Mouse (Mus musculus) naive thymus-derived CD4-positive, alpha-beta T cell, adult 2 months (primary cell): ENCODE measurements around the gene Tep1.
"Not testable (repeated sequence)": the region's sequence is repeated elsewhere in the genome, so short reads cannot be mapped to it uniquely, and the experiment has no call there.

ENCODE experiments used
- DNase-seq: peaks from one replicate; pipeline ENCODE4 v3.0.0-alpha.2; 2011; ENCODE audit warnings: low read depth

Tep1 gene

GRCm38 (mm10) chr14:50868211-50868610 is 2.1 kb downstream of the Tep1 start:
- no peak for DNase-seq

GRCm38 (mm10) chr14:50866966-50867365 is 3.4 kb downstream of the Tep1 start:
- no peak for DNase-seq

DNA sequence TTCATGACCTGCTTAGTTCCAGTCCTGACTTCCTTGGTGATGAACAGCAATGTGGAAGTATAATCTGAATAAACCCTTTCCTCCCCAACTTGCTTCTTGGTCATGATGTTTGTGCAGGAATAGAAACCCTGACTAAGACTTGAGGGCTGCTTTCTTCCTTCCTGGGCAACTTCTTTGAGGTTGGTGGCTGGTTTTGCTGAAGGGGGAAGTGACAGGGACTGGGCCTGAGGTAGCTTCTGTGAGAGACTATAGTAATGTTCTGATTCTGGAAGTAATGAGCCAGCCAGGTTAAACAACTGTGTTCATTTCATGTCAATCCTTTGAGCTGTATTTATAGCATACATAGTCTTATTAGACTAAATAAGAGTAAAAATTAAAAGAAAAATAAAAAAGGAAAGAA is 5.4 kb downstream of the Tep1 start:
- not testable (repeated sequence) for DNase-seq

GRCm38 (mm10) chr14:50862641-50863040 is 7.7 kb downstream of the Tep1 start:
- no peak for DNase-seq

- DNase-seq = no peak
Observed at GRCm38 (mm10) chr14:50855788-50856187, 14.6 kb downstream of the Tep1 start.

GRCm38 (mm10) chr14:50837236-50837635 is 33.1 kb downstream of the Tep1 start:
- DNase-seq = no peak

DNA sequence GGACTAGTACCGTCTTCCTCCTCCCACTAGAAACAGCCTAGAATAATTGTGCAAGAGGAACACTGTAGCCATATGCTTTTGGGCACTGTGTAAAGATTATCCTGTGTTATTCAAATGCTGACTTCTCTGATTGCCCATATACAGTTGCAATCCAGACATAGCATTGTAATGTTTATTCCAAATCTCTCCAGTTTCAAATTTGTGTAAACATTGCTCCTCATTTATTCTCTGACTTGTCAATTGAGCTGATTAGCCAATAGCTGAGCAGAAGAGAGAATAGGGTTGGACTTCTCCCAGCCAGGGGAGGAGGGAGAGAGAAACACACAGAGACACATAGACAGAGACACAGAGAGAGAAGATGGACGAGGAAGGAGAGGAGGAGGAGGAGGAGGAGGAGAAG is 35.9 kb downstream of the Tep1 start:
- DNase-seq = no peak

- DNase-seq = no peak
Observed at GRCm38 (mm10) chr14:50833964-50834363, 36.4 kb downstream of the Tep1 start.

- DNase-seq = no peak
Observed at GRCm38 (mm10) chr14:50829878-50830277, 40.5 kb downstream of the Tep1 start.

GRCm38 (mm10) chr14:50826579-50826978 is 43.8 kb downstream of the Tep1 start:
- DNase-seq = peak; percentile 32

GRCm38 (mm10) chr14:50824219-50824618 is 46.1 kb downstream of the Tep1 start:
- DNase-seq = peak; percentile 59

- DNase-seq = peak; percentile 50
Observed at GRCm38 (mm10) chr14:50823240-50823639, 47.1 kb downstream of the Tep1 start.

DNA sequence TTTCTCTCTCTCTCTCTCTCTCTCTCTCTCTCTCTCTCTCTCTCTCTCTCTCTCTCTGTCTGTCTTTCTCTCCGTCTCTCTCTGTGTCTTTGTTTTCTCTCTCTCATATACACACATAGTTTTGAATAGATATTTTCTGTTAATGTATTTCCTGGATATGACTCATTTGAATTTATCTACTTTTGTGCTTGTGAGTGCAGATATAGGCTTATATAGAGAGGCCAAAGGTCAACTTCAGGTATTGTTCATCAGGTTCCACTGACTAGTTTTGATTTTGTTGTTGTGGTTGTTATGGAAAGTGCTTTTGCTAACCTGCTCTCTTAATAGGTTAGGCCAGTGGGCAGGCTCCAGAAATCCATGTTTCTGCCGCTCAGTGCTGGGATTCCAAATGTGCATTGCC is 57.3 kb downstream of the Tep1 start:
- DNase-seq = no peak

- peak; percentile 100 for DNase-seq
Observed at GRCm38 (mm10) chr14:50807487-50808072, 62.8 kb downstream of the Tep1 start, which contains the start of the genes Ccnb1ip1 and Parp2. Gene Ccnb1ip1, minus strand, starts transcription at chr14:50807732. Gene Parp2, plus strand, starts transcription at chr14:50807841.

DNA sequence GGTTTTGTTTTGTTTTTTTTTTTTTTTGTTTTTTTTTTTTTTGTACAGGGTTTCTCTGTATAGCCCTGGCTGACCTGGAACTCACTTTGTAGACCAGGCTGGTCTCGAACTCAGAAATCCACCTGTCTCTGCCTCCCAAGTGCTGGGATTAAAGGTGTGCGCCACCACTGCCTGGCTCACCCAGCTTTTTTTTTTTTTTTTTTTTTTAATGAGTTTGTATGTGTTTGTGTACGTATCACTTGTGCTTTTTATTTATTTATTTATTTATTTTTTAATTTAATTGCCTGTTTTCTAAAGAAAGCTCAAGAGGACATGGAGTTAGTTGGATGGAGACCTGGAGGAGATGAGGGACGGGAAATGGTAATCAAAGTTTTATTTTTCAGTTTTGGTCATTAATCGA is 63.9 kb downstream of the Tep1 start:
- not testable (repeated sequence) for DNase-seq

GRCm38 (mm10) chr14:50804683-50805082 is 65.7 kb downstream of the Tep1 start:
- no peak for DNase-seq

- peak; percentile 45 for DNase-seq
Observed at GRCm38 (mm10) chr14:50802843-50803562, 67.4 kb downstream of the Tep1 start.

DNA sequence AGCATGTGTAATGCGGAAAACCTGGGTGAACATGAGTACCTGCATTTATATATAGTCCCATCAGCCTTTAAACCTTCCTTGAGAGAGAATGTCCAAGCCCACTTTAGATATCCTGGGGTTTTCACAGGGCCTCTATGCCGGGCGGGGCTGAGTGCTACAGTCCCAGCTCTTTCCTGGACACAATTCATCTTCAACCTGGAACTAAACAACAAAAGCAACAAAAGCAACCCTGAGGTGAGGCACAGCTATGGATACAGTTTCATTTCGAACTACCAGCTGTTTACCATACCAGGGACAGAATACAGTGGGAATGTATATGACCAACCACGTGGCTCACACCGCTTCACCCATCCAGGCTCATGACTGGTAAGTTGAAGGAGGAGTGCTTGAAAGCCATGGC is 67.9 kb downstream of the Tep1 start:
- no peak for DNase-seq

DNA sequence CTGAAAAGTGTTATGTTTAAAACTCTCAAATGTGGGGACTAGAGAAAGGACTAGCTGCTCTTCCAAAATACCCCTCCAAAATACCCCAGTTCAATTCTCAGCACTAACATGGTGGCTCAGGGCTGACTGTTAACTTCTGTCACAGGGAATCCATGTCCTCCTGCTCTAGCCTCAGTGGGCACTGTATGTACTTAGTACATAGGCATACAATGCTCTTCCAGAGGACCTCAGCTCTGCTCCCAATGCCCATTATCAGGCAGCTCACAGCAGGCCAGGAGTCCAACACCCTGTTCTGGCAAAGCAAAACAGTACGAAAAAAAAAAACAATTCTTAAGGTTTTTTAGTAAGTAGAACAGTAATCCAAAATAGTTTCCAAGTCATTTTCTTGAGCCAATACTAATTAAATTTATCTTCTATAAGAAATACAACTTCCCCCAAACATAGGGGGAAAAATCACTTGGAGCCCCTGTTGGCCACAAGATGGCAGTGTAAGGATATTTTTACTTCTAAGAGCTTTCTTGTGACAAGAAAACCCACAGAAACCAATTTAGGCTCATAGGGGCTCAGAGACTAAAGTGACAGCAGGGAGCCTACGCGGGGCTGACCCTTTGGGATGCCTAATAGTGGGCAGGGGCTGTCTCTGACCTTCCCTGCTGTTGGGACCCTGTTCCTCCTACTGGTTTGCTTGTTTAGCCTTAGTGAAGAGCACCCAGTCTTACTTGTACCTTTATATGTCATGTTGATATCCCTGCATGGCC is 70.7 kb downstream of the Tep1 start:
- peak; percentile 84 for DNase-seq

GRCm38 (mm10) chr14:50798512-50798911 is 71.8 kb downstream of the Tep1 start:
- DNase-seq = peak; percentile 64

- DNase-seq = no peak
Observed at GRCm38 (mm10) chr14:50796464-50796863, 73.9 kb downstream of the Tep1 start.

GRCm38 (mm10) chr14:50795965-50796364 is 74.4 kb downstream of the Tep1 start:
- no peak for DNase-seq
